Mouse (Mus musculus): ENCODE results near the gene Pax1. TPM values are rescaled to one million over a fixed set of nuclear protein-coding genes. Genes with fewer than 3 reads are reported as not detected.

Pax1 gene
- polyA plus RNA-seq, 1 experiment = not detected

GRCm38 (mm10) chr2:147409323-147409722, 47.6 kb downstream of the Pax1 start:
- Histone ChIP-seq H3K4me3 (ENCODE audit: low read depth, low read length) (no peak overlapping the region), H3K27me3 (ENCODE audit: control insufficient read depth, insufficient read depth, low read length) (no peaks in the 10 kb centered on the region), H3K36me3 (ENCODE audit: control insufficient read depth, insufficient read depth, low read length) (no peaks in the 10 kb centered on the region), H3K27ac (ENCODE audit: insufficient read depth, low read depth, low read length) (no peak overlapping the region), H3K4me1 (ENCODE audit: control insufficient read depth, insufficient read depth, insufficient read length, low read length) (no peaks in the 10 kb centered on the region)
- 48% methylated on average over 1 of the region's 1 CpGs for WGBS
- TF ChIP-seq CTCF (IDR thresholded peaks at IDR 0.05; ENCODE audit: extremely low read depth, insufficient read length, insufficient replicate concordance, low read depth, low read length) (no peak), POLR2A (IDR thresholded peaks at IDR 0.05; ENCODE audit: low read depth, low read length) (no peak)

- TF ChIP-seq CTCF (IDR thresholded peaks at IDR 0.05; ENCODE audit: extremely low read depth, insufficient read length, insufficient replicate concordance, low read depth, low read length) = no peak
- TF ChIP-seq POLR2A (IDR thresholded peaks at IDR 0.05; ENCODE audit: low read depth, low read length) = no peak
- no peak overlapping the region for H3K27ac ChIP-seq (ENCODE audit: insufficient read depth, low read depth, low read length)
- 95% methylated on average over 3 of the region's 3 CpGs for WGBS
- no peaks in the 10 kb centered on the region for H3K27me3 ChIP-seq (ENCODE audit: control insufficient read depth, insufficient read depth, low read length)
- no peaks in the 10 kb centered on the region for H3K4me1 ChIP-seq (ENCODE audit: control insufficient read depth, insufficient read depth, insufficient read length, low read length)
- no peak overlapping the region for H3K4me3 ChIP-seq (ENCODE audit: low read depth, low read length)
- no peaks in the 10 kb centered on the region for H3K36me3 ChIP-seq (ENCODE audit: control insufficient read depth, insufficient read depth, low read length)
Observed at GRCm38 (mm10) chr2:147415037-147415436, 53.3 kb downstream of the Pax1 start.

- 68% methylated on average over 10 of the region's 10 CpGs for WGBS
- Histone ChIP-seq H3K36me3 (ENCODE audit: control insufficient read depth, insufficient read depth, low read length) (no peaks in the 10 kb centered on the region), H3K4me3 (ENCODE audit: low read depth, low read length) (no peak overlapping the region), H3K27ac (ENCODE audit: insufficient read depth, low read depth, low read length) (no peak overlapping the region), H3K4me1 (ENCODE audit: control insufficient read depth, insufficient read depth, insufficient read length, low read length) (no peaks in the 10 kb centered on the region), H3K27me3 (ENCODE audit: control insufficient read depth, insufficient read depth, low read length) (no peaks in the 10 kb centered on the region)
- TF ChIP-seq CTCF (IDR thresholded peaks at IDR 0.05; ENCODE audit: extremely low read depth, insufficient read length, insufficient replicate concordance, low read depth, low read length) (no peak), POLR2A (IDR thresholded peaks at IDR 0.05; ENCODE audit: low read depth, low read length) (no peak)
Observed at GRCm38 (mm10) chr2:147424582-147425255, 63.0 kb downstream of the Pax1 start.

GRCm38 (mm10) chr2:147429607-147430356, 68.1 kb downstream of the Pax1 start:
- H3K36me3 ChIP-seq (ENCODE audit: control insufficient read depth, insufficient read depth, low read length) = no peaks in the 10 kb centered on the region

GRCm38 (mm10) chr2:147433120-147433519, 71.4 kb downstream of the Pax1 start:
- WGBS = 30% methylated on average over 5 of the region's 5 CpGs
- Histone ChIP-seq H3K4me3 (ENCODE audit: low read depth, low read length) (no peak overlapping the region), H3K27ac (ENCODE audit: insufficient read depth, low read depth, low read length) (no peak overlapping the region), H3K4me1 (ENCODE audit: control insufficient read depth, insufficient read depth, insufficient read length, low read length) (no peaks in the 10 kb centered on the region), H3K27me3 (ENCODE audit: control insufficient read depth, insufficient read depth, low read length) (no peaks in the 10 kb centered on the region), H3K36me3 (ENCODE audit: control insufficient read depth, insufficient read depth, low read length) (no peaks in the 10 kb centered on the region)
- TF ChIP-seq POLR2A (IDR thresholded peaks at IDR 0.05; ENCODE audit: low read depth, low read length) = no peak
- TF ChIP-seq CTCF (IDR thresholded peaks at IDR 0.05; ENCODE audit: extremely low read depth, insufficient read length, insufficient replicate concordance, low read depth, low read length) = peak; percentile 34; the same call in 1 of the 2 replicates

More at GRCm38 (mm10) chr2:147429607-147430356, 68.1 kb downstream of the Pax1 start:
- H3K4me3 ChIP-seq (ENCODE audit: low read depth, low read length) = no peak overlapping the region
- TF ChIP-seq CTCF (IDR thresholded peaks at IDR 0.05; ENCODE audit: extremely low read depth, insufficient read length, insufficient replicate concordance, low read depth, low read length) (no peak), POLR2A (IDR thresholded peaks at IDR 0.05; ENCODE audit: low read depth, low read length) (no peak)
- H3K4me1 ChIP-seq (ENCODE audit: control insufficient read depth, insufficient read depth, insufficient read length, low read length) = no peaks in the 10 kb centered on the region
- H3K27me3 ChIP-seq (ENCODE audit: control insufficient read depth, insufficient read depth, low read length) = no peaks in the 10 kb centered on the region
- 5% methylated on average over 1 of the region's 1 CpGs for WGBS
- no peak overlapping the region for H3K27ac ChIP-seq (ENCODE audit: insufficient read depth, low read depth, low read length)

Other genes with a start within 250 kb of the Pax1 start
- 2.4 and 3.0 TPM in 2 replicates for gene Nkx2-2, start 167.7 kb upstream of the Pax1 start, polyA plus RNA-seq (2012; rRNA removed)